Mouse (Mus musculus): ENCODE data around the gene Hpf1.

Gene Hpf1

GRCm38 (mm10) chr8:60889843-60890519 lies at the start of gene Hpf1:
Gene Hpf1, plus strand, starts transcription at chr8:60890418.
- DNase-seq = peak; percentile 93 to 98

GRCm38 (mm10) chr8:60842388-60842787 lies 47.8 kb upstream of the Hpf1 start:
- no peak for DNase-seq

- DNase-seq = no peak
Observed at GRCm38 (mm10) chr8:60857559-60857958, 32.7 kb upstream of the Hpf1 start.

GRCm38 (mm10) chr8:60858091-60858490 lies 32.1 kb upstream of the Hpf1 start:
- DNase-seq = no peak

- DNase-seq = no peak
Observed at GRCm38 (mm10) chr8:60858911-60859476, 31.2 kb upstream of the Hpf1 start.

GRCm38 (mm10) chr8:60859605-60860004 lies 30.6 kb upstream of the Hpf1 start:
- no peak for DNase-seq

- no peak for DNase-seq
Observed at GRCm38 (mm10) chr8:60860749-60861148, 29.5 kb upstream of the Hpf1 start.

GRCm38 (mm10) chr8:60861783-60862182 lies 28.4 kb upstream of the Hpf1 start:
- DNase-seq = no peak

GRCm38 (mm10) chr8:60864875-60865274 lies 25.3 kb upstream of the Hpf1 start:
- DNase-seq = no peak

GRCm38 (mm10) chr8:60865504-60866114 lies 24.6 kb upstream of the Hpf1 start:
- DNase-seq = peak; percentile 66 to 86

GRCm38 (mm10) chr8:60867468-60868115 lies 22.6 kb upstream of the Hpf1 start:
- DNase-seq = no peak

- DNase-seq = no peak
Observed at GRCm38 (mm10) chr8:60868236-60868965, 21.8 kb upstream of the Hpf1 start.

- DNase-seq = no peak
Observed at GRCm38 (mm10) chr8:60869761-60870160, 20.5 kb upstream of the Hpf1 start.

- no peak for DNase-seq
Observed at GRCm38 (mm10) chr8:60870231-60871193, 19.7 kb upstream of the Hpf1 start.

GRCm38 (mm10) chr8:60878617-60879016 lies 11.6 kb upstream of the Hpf1 start:
- DNase-seq = no peak

GRCm38 (mm10) chr8:60883419-60884137 lies 6.6 kb upstream of the Hpf1 start:
- DNase-seq = no peak

GRCm38 (mm10) chr8:60886736-60887135 lies 3.5 kb upstream of the Hpf1 start:
- DNase-seq = no peak

- DNase-seq = no peak
Observed at GRCm38 (mm10) chr8:60889131-60889842, 931 bp upstream of the Hpf1 start.

GRCm38 (mm10) chr8:60890520-60890874 lies 279 bp downstream of the Hpf1 start:
- no peak for DNase-seq

GRCm38 (mm10) chr8:60891757-60892156 lies 1.5 kb downstream of the Hpf1 start:
- no peak for DNase-seq

- no peak for DNase-seq
Observed at GRCm38 (mm10) chr8:60895878-60896277, 5.7 kb downstream of the Hpf1 start.

Measured in cerebellum, postnatal 25 days (tissue).